Mouse (Mus musculus) neural tube, postnatal 0 days (tissue): Measurements from ENCODE around the gene Dalrd3. TPM values are rescaled to one million over a fixed set of nuclear protein-coding genes. Genes with fewer than 3 reads are reported as not detected.

ENCODE experiments used
- microRNA counts: library from miRNA; unstranded; fragments of <30 nt; microRNA quantifications from one replicate; lab custom pipeline; 2015
- microRNA-seq: library from miRNA; unstranded; fragments of <30 nt; microRNA quantifications from one replicate; pipeline ENCODE4, GENCODE M21; 2016
- polyA plus RNA-seq: library from polyadenylated mRNA; unstranded; fragments of >200 nt; fragmentation: Nextera tagmentation; extraction: Ambion mirVana; gene quantifications from 2 replicates; pipeline ENCODE4 v1.2.1, GENCODE M21; 2015

The Dalrd3 gene
- 240 and 273 TPM in 2 replicates for polyA plus RNA-seq

DNA sequence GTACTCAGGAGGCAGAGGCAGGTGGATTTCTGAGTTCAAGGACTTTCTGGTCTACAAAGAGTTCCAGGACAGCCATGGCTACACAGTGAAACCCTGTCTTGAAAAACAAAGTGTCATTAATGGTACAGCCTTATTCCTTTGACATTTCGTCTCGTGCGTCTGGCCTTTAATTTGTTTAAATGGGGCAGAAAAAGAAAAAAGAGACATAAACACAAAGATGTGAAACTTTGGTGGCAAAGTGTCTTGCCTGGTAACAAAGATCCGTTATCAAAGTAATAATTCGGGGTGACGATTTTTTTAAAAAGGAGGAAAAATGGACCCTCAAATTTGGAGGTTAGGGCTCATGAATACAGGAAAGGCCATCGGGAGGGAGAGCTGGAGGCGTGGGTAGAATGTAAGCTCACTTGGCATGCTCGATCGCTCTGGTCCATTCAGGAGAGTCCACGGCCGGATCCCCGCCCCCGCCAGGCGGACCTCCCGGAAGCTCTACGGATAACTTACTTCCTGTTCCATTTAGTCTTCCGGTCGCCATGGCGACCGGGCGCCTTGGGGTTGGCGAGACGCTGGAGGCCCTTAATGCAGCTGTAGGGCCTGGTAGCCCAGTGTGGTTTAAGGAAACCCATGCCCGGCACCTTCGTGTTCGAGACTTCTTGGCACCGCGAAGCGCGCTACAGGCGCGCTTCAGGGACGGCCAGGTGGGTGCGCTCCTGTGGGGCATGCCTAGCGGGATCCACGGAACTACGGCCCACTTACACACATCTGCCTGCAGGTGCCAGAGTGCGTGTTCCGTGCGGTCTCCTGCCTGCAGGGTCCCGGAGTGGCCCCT, at the start of gene Dalrd3:
TSS of gene Dalrd3 (plus strand) at position 506 of the 826 bp plus-strand sequence.

GRCm38 (mm10) chr9:108560227-108560841, 9.4 kb upstream of the Dalrd3 start, which contains the start of gene Impdh2:
Gene Impdh2, plus strand, starts transcription at chr9:108560286.

GRCm38 (mm10) chr9:108566815-108567776, 2.6 kb upstream of the Dalrd3 start, which contains the start of gene Ndufaf3:
Gene Ndufaf3, minus strand, starts transcription at chr9:108567434.

GRCm38 (mm10) chr9:108578545-108579343, 9.1 kb downstream of the Dalrd3 start, which contains the start of gene Wdr6:
Gene Wdr6, minus strand, starts transcription at chr9:108578739.

GRCm38 (mm10) chr9:108596998-108597764, 27.5 kb downstream of the Dalrd3 start, which contains the start of gene P4htm:
Gene P4htm, minus strand, starts transcription at chr9:108597667.

MicroRNAs within 50 kb of the gene (microRNA counts, 519-probe panel; counts per million panel counts)
- microRNA mmu-miR-191 (lab: Ali Mortazavi, UCI) (4,457 counts per million, percentile 47 among the panel's probes with 10 or more counts), microRNA mmu-miR-425 (lab: Ali Mortazavi, UCI) (3,586 counts per million, percentile 26 among the panel's probes with 10 or more counts)

Small RNAs within 50 kb of the gene (microRNA-seq; reads per million reads assigned to microRNA genes)
- gene Gm24083 (not detected), gene Mir191 (not detected), gene Mir425 (1,150 reads per million, percentile 76 among the genes with 10 or more reads in this experiment)

Other genes starting within 250 kb of the Dalrd3 start
- gene Gpx1, start 231.0 kb upstream of the Dalrd3 start, polyA plus RNA-seq = 433 and 522 TPM in 2 replicates
- gene Usp4, start 222.0 kb upstream of the Dalrd3 start, polyA plus RNA-seq = 72.1 and 82.6 TPM in 2 replicates
- 0.32 and 1.1 TPM in 2 replicates for gene 1700102P08Rik, start 177.1 kb upstream of the Dalrd3 start, polyA plus RNA-seq
- 1.4 and 1.6 TPM in 2 replicates for gene Ccdc36, start 141.4 kb upstream of the Dalrd3 start, polyA plus RNA-seq
- not detected in 2 replicates for gene BC048562, start 133.4 kb upstream of the Dalrd3 start, polyA plus RNA-seq
- gene Ccdc71, start 109.4 kb upstream of the Dalrd3 start, polyA plus RNA-seq = 47.1 and 52.8 TPM in 2 replicates
- 46.3 and 48.3 TPM in 2 replicates for gene Klhdc8b, start 108.3 kb upstream of the Dalrd3 start, polyA plus RNA-seq
- 16.0 and 18.2 TPM in 2 replicates for gene Lamb2, start 90.2 kb upstream of the Dalrd3 start, polyA plus RNA-seq
- 47.0 and 53.7 TPM in 2 replicates for gene Usp19, start 79.3 kb upstream of the Dalrd3 start, polyA plus RNA-seq
- gene Qars, start 62.2 kb upstream of the Dalrd3 start, polyA plus RNA-seq = 52.8 and 54.8 TPM in 2 replicates
- gene Qrich1, start 53.1 kb upstream of the Dalrd3 start, polyA plus RNA-seq = 74.5 and 75.7 TPM in 2 replicates
- 102 and 104 TPM in 2 replicates for gene Impdh2, start 9.6 kb upstream of the Dalrd3 start, polyA plus RNA-seq
- 93.4 and 94.7 TPM in 2 replicates for gene Ndufaf3, start 2.5 kb upstream of the Dalrd3 start, polyA plus RNA-seq
- 215 and 248 TPM in 2 replicates for gene Wdr6, start 8.9 kb downstream of the Dalrd3 start, polyA plus RNA-seq
- 48.8 and 51.4 TPM in 2 replicates for gene P4htm, start 27.8 kb downstream of the Dalrd3 start, polyA plus RNA-seq
- gene Arih2, start 79.5 kb downstream of the Dalrd3 start, polyA plus RNA-seq = 29.1 and 32.9 TPM in 2 replicates
- 46.2 and 46.9 TPM in 2 replicates for gene Slc25a20, start 92.2 kb downstream of the Dalrd3 start, polyA plus RNA-seq
- gene Prkar2a, start 119.4 kb downstream of the Dalrd3 start, polyA plus RNA-seq = 45.1 and 46.4 TPM in 2 replicates
- 153 and 186 TPM in 2 replicates for gene Ip6k2, start 213.9 kb downstream of the Dalrd3 start, polyA plus RNA-seq
- gene Nckipsd, start 238.5 kb downstream of the Dalrd3 start, polyA plus RNA-seq = 29.3 and 29.7 TPM in 2 replicates